Mouse (Mus musculus) midbrain, embryonic 11.5 days (tissue): ENCODE measurements around the gene Stat4. TPM values are rescaled to one million over a fixed set of nuclear protein-coding genes. Genes with fewer than 3 reads are reported as not detected.

Experiments
- ATAC-seq: fragments of 200-750 bp; cut with Nextera tagmentation; 2 replicates; pipeline ENCODE4 v1.8.0; 2017; ENCODE audit warnings: moderate TSS enrichment, moderate library complexity; ENCODE audit not compliant: low FRiP score
- DNase-seq: peaks from one replicate; pipeline ENCODE4 v3.0.0; 2015; ENCODE audit warnings: low spot score; ENCODE audit errors: missing footprints
- H3K27ac ChIP-seq: fragments of 300-500 bp; sonication (generic); 2 replicates; pipeline ENCODE4 v1.5.1; 2014; ENCODE audit warnings: low read depth, low read length
- H3K27me3 ChIP-seq: fragments of 300-500 bp; sonication (generic); 2 replicates; pipeline ENCODE4 v1.6.1; 2014; ENCODE audit warnings: mild to moderate bottlenecking, low read length, moderate library complexity, mixed read lengths; ENCODE audit not compliant: control insufficient read depth, insufficient read depth
- H3K36me3 ChIP-seq: fragments of 300-500 bp; sonication (generic); 2 replicates; pipeline ENCODE4 v1.6.1; 2014; ENCODE audit warnings: mild to moderate bottlenecking, low read length, moderate library complexity, mixed read lengths; ENCODE audit not compliant: control insufficient read depth, insufficient read depth
- H3K4me1 ChIP-seq: fragments of 300-500 bp; sonication (generic); 2 replicates; pipeline ENCODE4 v1.6.1; 2014; ENCODE audit warnings: low read length; ENCODE audit not compliant: control insufficient read depth, insufficient read depth
- H3K4me2 ChIP-seq: fragments of 300-500 bp; sonication (generic); 2 replicates; pipeline ENCODE4 v1.6.1; 2014; ENCODE audit warnings: mild to moderate bottlenecking, moderate library complexity
- H3K4me3 ChIP-seq: fragments of 300-500 bp; sonication (generic); 2 replicates; pipeline ENCODE4 v1.5.1; 2014; ENCODE audit warnings: low read depth, low read length
- H3K9ac ChIP-seq: fragments of 300-500 bp; sonication (generic); 2 replicates; pipeline ENCODE4 v1.6.1; 2014; ENCODE audit warnings: low read length
- H3K9me3 ChIP-seq: fragments of 300-500 bp; sonication (generic); 2 replicates; pipeline ENCODE4 v1.6.1; 2016; ENCODE audit warnings: low read length; ENCODE audit not compliant: control insufficient read depth
- WGBS: fragments of 180-500 bp; shearing (Covaris S2); extraction: QIAGEN DNeasy Blood & Tissue Kit; methylation state at CpG from one replicate; pipeline ENCODE4 v1.1.7; 2014; 5-methylcytosine and 5-hydroxymethylcytosine counted together
- polyA plus RNA-seq: library from polyadenylated mRNA; unstranded; fragments of >200 nt; fragmentation: Nextera tagmentation; extraction: Ambion mirVana; gene quantifications from 2 replicates; pipeline ENCODE4 v1.2.1, GENCODE M21; 2014

The Stat4 gene
- polyA plus RNA-seq, 1 experiment from 2014 or later = 2.5 TPM

DNA sequence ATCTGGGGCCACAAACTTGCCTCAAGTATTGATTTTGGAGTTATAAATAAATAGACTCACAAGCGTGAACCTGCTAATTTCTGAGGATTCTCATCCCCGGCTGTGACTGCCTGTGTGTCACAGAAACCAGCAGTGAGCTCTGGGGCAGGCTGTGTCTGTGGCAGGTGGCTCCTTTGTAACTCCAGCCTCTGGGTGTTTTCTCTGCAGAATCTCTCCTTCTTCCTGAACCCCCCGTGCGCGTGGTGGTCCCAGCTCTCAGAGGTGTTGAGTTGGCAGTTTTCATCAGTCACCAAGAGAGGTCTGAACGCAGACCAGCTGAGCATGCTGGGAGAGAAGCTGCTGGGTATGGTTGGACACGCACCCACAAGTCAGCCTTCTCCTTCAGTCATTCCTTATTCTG is 161.7 kb downstream of the Stat4 start:
- Histone ChIP-seq H3K36me3 (no peaks in the 10 kb centered on the region), H3K9ac (no peak overlapping the region), H3K27me3 (no peaks in the 10 kb centered on the region), H3K27ac (no peak overlapping the region), H3K9me3 (no peaks in the 10 kb centered on the region), H3K4me2 (no peak overlapping the region), H3K4me3 (no peak overlapping the region), H3K4me1 (peaks cover 15% of the 10 kb centered on the region)
- WGBS = 76% methylated on average over 7 of the region's 7 CpGs
- DNase-seq (peak; percentile 83), ATAC-seq (no peak)

DNA sequence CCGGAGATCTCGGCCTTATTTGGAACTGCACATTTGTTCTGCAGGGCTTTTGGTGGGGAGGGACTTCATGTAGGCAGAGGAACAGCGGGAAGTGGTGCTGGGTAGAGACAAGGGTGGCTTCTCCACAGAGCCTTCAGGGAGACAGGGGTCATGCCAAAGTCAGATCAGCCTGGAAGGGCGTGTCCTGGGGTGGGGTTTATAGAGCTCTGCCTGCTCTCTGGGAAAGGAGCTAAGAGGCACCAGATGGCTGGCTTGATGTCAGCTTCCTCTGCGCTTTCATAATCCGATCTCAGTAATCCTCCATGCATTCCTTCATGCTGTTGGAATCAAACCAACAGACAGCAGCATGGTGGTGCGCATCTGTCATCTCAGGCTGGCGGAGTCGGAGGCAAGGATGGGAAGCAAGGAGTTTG is 163.0 kb downstream of the Stat4 start:
- no peaks in the 10 kb centered on the region for H3K27me3 ChIP-seq
- no peak overlapping the region; the same call in 1 of the 2 replicates for H3K27ac ChIP-seq
- H3K4me2 ChIP-seq = no peak overlapping the region
- peak; percentile 87 for DNase-seq
- WGBS = 40% methylated on average over 9 of the region's 9 CpGs
- no peaks in the 10 kb centered on the region for H3K9me3 ChIP-seq
- no peaks in the 10 kb centered on the region for H3K36me3 ChIP-seq
- no peak overlapping the region for H3K9ac ChIP-seq
- H3K4me3 ChIP-seq = no peak overlapping the region
- peak; percentile 68 for ATAC-seq
- H3K4me1 ChIP-seq = peaks cover 15% of the 10 kb centered on the region

DNA sequence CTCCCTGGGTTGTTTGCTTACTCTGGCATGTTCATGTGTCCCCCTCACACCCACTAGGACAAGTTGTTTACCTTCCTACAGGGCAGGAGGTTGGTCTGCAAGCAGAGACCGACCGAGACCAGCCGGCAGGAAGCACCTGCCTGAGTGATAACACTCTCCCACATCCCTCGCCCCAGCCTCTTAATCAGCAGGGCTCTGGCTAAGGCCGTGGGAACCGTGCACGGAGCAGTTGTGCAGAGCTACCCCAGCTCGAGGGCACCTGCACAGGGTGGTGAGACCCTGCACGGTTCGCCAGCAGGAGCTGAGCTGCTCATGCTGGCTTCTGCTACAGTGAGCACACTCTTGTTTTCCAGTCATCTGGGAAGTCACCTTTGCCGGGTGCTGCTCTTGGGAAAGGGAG is 163.7 kb downstream of the Stat4 start:
- peak; percentile 80 for DNase-seq
- no peak overlapping the region for H3K27ac ChIP-seq
- H3K36me3 ChIP-seq = no peaks in the 10 kb centered on the region
- no peaks in the 10 kb centered on the region for H3K9me3 ChIP-seq
- ATAC-seq = no peak
- no peaks in the 10 kb centered on the region for H3K27me3 ChIP-seq
- WGBS = 57% methylated on average over 11 of the region's 11 CpGs
- H3K9ac ChIP-seq = no peak overlapping the region
- no peak overlapping the region for H3K4me2 ChIP-seq
- no peak overlapping the region for H3K4me3 ChIP-seq
- H3K4me1 ChIP-seq = peaks cover 15% of the 10 kb centered on the region

DNA sequence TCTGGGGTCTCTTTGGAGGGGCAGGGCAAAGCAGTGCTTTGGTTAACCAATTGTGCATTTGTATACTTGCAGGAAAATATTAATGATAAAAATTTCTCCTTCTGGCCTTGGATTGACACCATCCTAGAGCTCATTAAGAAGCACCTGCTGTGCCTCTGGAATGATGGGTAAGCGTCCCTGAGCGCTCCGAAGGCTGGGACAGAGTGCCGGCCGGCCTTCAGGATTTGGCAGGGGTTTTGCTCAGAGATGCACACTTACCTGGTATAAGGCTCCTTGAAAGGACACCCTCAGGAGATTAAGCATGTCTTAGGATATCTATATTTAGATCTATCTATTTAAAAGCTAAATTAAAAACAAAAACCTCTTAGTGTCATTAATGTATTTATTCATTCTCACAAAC is 164.2 kb downstream of the Stat4 start:
- DNase-seq (peak; percentile 61), ATAC-seq (no peak)
- H3K4me3 ChIP-seq = no peak overlapping the region
- H3K36me3 ChIP-seq = no peaks in the 10 kb centered on the region
- H3K27ac ChIP-seq = no peak overlapping the region
- H3K9ac ChIP-seq = no peak overlapping the region
- no peak overlapping the region for H3K4me2 ChIP-seq
- H3K27me3 ChIP-seq = no peaks in the 10 kb centered on the region
- H3K9me3 ChIP-seq = no peaks in the 10 kb centered on the region
- H3K4me1 ChIP-seq = peaks cover 15% of the 10 kb centered on the region
- 91% methylated on average over 5 of the region's 5 CpGs for WGBS

GRCm38 (mm10) chr1:52152369-52152768 is 165.4 kb downstream of the Stat4 start:
- 68% methylated on average over 13 of the region's 13 CpGs for WGBS
- H3K9ac ChIP-seq = no peak overlapping the region
- H3K4me3 ChIP-seq = no peak overlapping the region
- H3K4me2 ChIP-seq = no peak overlapping the region
- DNase-seq = peak; percentile 77
- H3K27me3 ChIP-seq = no peaks in the 10 kb centered on the region
- H3K36me3 ChIP-seq = no peaks in the 10 kb centered on the region
- H3K9me3 ChIP-seq = no peaks in the 10 kb centered on the region
- ATAC-seq = no peak
- H3K4me1 ChIP-seq = peaks cover 12% of the 10 kb centered on the region
- no peak overlapping the region for H3K27ac ChIP-seq

DNA sequence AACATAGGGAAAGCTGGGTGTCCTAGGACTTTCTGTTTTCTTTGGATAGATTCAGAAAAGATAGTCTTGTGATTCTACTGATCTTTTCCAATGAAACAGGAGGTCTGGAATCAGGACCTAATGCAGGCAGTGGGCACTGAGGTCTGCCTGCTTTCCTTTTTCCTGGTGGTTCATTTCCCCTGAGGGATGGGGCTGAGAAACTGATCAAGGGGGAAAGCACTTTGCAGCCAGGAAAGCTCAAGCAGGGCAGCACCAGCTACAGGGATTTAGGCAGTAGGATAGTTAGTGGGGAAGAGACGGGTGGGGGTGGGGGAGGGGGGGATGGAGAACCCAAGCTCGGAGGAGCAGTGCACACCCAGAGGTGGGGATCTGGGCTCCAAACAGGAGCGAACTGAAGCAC is 166.0 kb downstream of the Stat4 start:
- ATAC-seq (no peak), DNase-seq (peak; percentile 79)
- WGBS = 26% methylated on average over 3 of the region's 3 CpGs
- H3K27ac ChIP-seq = no peak overlapping the region
- H3K9ac ChIP-seq = no peak overlapping the region
- H3K4me3 ChIP-seq = no peak overlapping the region
- H3K4me2 ChIP-seq = no peak overlapping the region
- peaks cover 12% of the 10 kb centered on the region for H3K4me1 ChIP-seq
- no peaks in the 10 kb centered on the region for H3K27me3 ChIP-seq
- no peaks in the 10 kb centered on the region for H3K9me3 ChIP-seq
- H3K36me3 ChIP-seq = no peaks in the 10 kb centered on the region

- peaks cover 7% of the 10 kb centered on the region for H3K4me1 ChIP-seq
- WGBS = 80% methylated on average over 8 of the region's 8 CpGs
Observed at GRCm38 (mm10) chr1:52154890-52155289, 167.9 kb downstream of the Stat4 start.

DNA sequence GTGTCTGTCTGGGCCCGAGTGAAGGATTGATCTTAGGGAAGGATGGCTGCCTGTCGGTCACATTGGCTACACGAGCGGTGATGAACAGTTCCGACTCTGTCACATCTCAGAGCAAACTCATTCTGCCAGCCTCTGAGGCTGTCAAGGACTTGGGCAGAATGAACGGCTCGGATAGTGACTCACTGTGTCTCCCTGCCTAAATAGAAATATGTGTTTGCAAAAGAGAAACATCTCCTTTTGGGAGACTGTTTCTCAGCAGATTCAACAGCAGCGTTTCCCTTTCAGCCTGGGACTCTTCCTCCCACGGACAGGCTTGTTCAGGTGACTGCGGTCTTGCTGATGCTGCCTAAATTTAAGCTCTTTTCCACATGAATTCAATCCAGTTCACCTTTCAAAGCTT is 169.4 kb downstream of the Stat4 start:
- DNase-seq = peak; percentile 49
- Histone ChIP-seq H3K4me1 (no peaks in the 10 kb centered on the region), H3K27ac (no peak overlapping the region), H3K9me3 (no peaks in the 10 kb centered on the region), H3K4me3 (no peak overlapping the region), H3K27me3 (no peaks in the 10 kb centered on the region), H3K9ac (no peak overlapping the region), H3K36me3 (no peaks in the 10 kb centered on the region), H3K4me2 (no peak overlapping the region)
- 88% methylated on average over 10 of the region's 10 CpGs for WGBS
- no peak for ATAC-seq

More at GRCm38 (mm10) chr1:52154890-52155289, 167.9 kb downstream of the Stat4 start:
- Histone ChIP-seq H3K36me3 (no peaks in the 10 kb centered on the region), H3K4me3 (no peak overlapping the region), H3K27ac (no peak overlapping the region), H3K9me3 (no peaks in the 10 kb centered on the region), H3K27me3 (no peaks in the 10 kb centered on the region), H3K9ac (no peak overlapping the region), H3K4me2 (no peak overlapping the region)
- no peak for DNase-seq
- ATAC-seq = no peak
